Mouse (Mus musculus) intestine, embryonic 14.5 days (tissue): ENCODE measurements around the gene Pla2g4f. TPM values are rescaled to one million over a fixed set of nuclear protein-coding genes. Genes with fewer than 3 reads are reported as not detected.

Source experiments
- ATAC-seq: fragments of 200-750 bp; cut with Nextera tagmentation; replicated peaks from 2 replicates; pipeline ENCODE4 v1.8.0; 2017; ENCODE audit warnings: low read depth, moderate number of reproducible peaks, moderate TSS enrichment, moderate library complexity; ENCODE audit not compliant: low FRiP score, low TSS enrichment
- DNase-seq: peaks from one replicate; pipeline ENCODE4 v3.0.0-alpha.2; 2018; ENCODE audit warnings: low spot score
- H3K27ac ChIP-seq: fragments of 300-500 bp; sonication (generic); 2 replicates; pipeline ENCODE4 v1.5.1; 2014; ENCODE audit warnings: low read depth, mild to moderate bottlenecking, control low read depth
- H3K27me3 ChIP-seq: fragments of 300-500 bp; sonication (generic); replicated peaks from 2 replicates; pipeline ENCODE4 v1.6.1; 2014; ENCODE audit warnings: low read length, control low read depth; ENCODE audit not compliant: control insufficient read depth, insufficient read depth
- H3K36me3 ChIP-seq: fragments of 300-500 bp; sonication (generic); 2 replicates; pipeline ENCODE4 v1.6.1; 2014; ENCODE audit warnings: low read length, control low read depth; ENCODE audit not compliant: control insufficient read depth, insufficient read depth
- H3K4me1 ChIP-seq: fragments of 300-500 bp; sonication (generic); replicated peaks from 2 replicates; pipeline ENCODE4 v1.6.1; 2014; ENCODE audit warnings: low read length, control low read depth, mixed read lengths; ENCODE audit not compliant: control insufficient read depth, insufficient read depth
- H3K4me2 ChIP-seq: fragments of 300-500 bp; sonication (generic); 2 replicates; pipeline ENCODE4 v1.6.1; 2014; ENCODE audit warnings: low read length
- H3K4me3 ChIP-seq: fragments of 300-500 bp; sonication (generic); 2 replicates; pipeline ENCODE4 v1.5.1; 2014; ENCODE audit warnings: low read depth, low read length, control low read depth, mixed read lengths
- H3K9ac ChIP-seq: fragments of 300-500 bp; sonication (generic); 2 replicates; pipeline ENCODE4 v1.6.1; 2014; ENCODE audit warnings: mild to moderate bottlenecking, low read length
- H3K9me3 ChIP-seq: fragments of 300-500 bp; sonication (generic); 2 replicates; pipeline ENCODE4 v1.6.1; 2016; ENCODE audit warnings: low read length, control low read depth; ENCODE audit not compliant: control insufficient read depth
- WGBS: fragments of 180-500 bp; shearing (Covaris S2); extraction: QIAGEN DNeasy Blood & Tissue Kit; methylation state at CpG from one replicate; pipeline ENCODE4 v1.1.7; 2014; 5-methylcytosine and 5-hydroxymethylcytosine counted together
- polyA plus RNA-seq: library from polyadenylated mRNA; unstranded; fragments of >200 nt; fragmentation: Nextera tagmentation; extraction: Ambion mirVana; gene quantifications from 2 replicates; pipeline ENCODE4 v1.2.1, GENCODE M21; 2014

The Pla2g4f gene
- polyA plus RNA-seq = 0.11 and 0.27 TPM in 2 replicates

- no peak within 1 kb of the TSS for H3K4me3 ChIP-seq
- 40% methylated on average over 3 of the region's 3 CpGs for WGBS
- DNase-seq = no peak
- H3K27me3 ChIP-seq = no peaks in the 10 kb centered on the region
- no peak within 1 kb of the TSS for H3K9ac ChIP-seq
- no peaks in the 10 kb centered on the region for H3K9me3 ChIP-seq
- ATAC-seq = no peak
- no peaks in the 10 kb centered on the region for H3K4me1 ChIP-seq
- no peak within 1 kb of the TSS for H3K4me2 ChIP-seq
- H3K27ac ChIP-seq = no peak within 1 kb of the TSS
- peaks cover 27% of the 10 kb centered on the region for H3K36me3 ChIP-seq
These were observed at the start of gene Pla2g4f for GRCm38 (mm10) chr2:120313976-120314375. Gene Pla2g4f (minus strand): TSS chr2:120314165.

- DNase-seq = no peak
These were observed 46.5 kb upstream of the Pla2g4f start for GRCm38 (mm10) chr2:120360425-120360824.

GRCm38 (mm10) chr2:120352682-120353646 lies 39.0 kb upstream of the Pla2g4f start, which contains the start of gene Vps39:
Gene Vps39 (minus strand): TSS chr2:120353137.
- no peaks in the 10 kb centered on the region for H3K27me3 ChIP-seq
- DNase-seq (peak; percentile 92), ATAC-seq (peak; percentile 97)
- no peaks in the 10 kb centered on the region for H3K4me1 ChIP-seq
- H3K27ac ChIP-seq = peak within 1 kb of the TSS; percentile 69; the same call in 1 of the 2 replicates
- peak within 1 kb of the TSS; percentile 92 for H3K4me3 ChIP-seq
- peak within 1 kb of the TSS; percentile 82 for H3K9ac ChIP-seq
- WGBS = 12% methylated on average over 44 of the region's 44 CpGs
- H3K9me3 ChIP-seq = no peaks in the 10 kb centered on the region
- peaks cover 37% of the 10 kb centered on the region for H3K36me3 ChIP-seq
- peak within 1 kb of the TSS; percentile 72 for H3K4me2 ChIP-seq

More at GRCm38 (mm10) chr2:120360425-120360824, 46.5 kb upstream of the Pla2g4f start:
- ATAC-seq = no peak
- H3K4me1 ChIP-seq = no peaks in the 10 kb centered on the region
- no peak overlapping the region for H3K4me3 ChIP-seq
- H3K36me3 ChIP-seq = peaks cover 62% of the 10 kb centered on the region
- H3K27ac ChIP-seq = no peak overlapping the region
- H3K27me3 ChIP-seq = no peaks in the 10 kb centered on the region
- H3K9ac ChIP-seq = no peak overlapping the region
- no peaks in the 10 kb centered on the region for H3K9me3 ChIP-seq
- 50% methylated on average over 1 of the region's 1 CpGs for WGBS
- no peak overlapping the region for H3K4me2 ChIP-seq

GRCm38 (mm10) chr2:120351321-120351720 lies 37.4 kb upstream of the Pla2g4f start:
- no peak for DNase-seq
- H3K9me3 ChIP-seq = no peaks in the 10 kb centered on the region
- H3K36me3 ChIP-seq = peaks cover 41% of the 10 kb centered on the region
- no peaks in the 10 kb centered on the region for H3K4me1 ChIP-seq
- ATAC-seq = no peak
- H3K27me3 ChIP-seq = no peaks in the 10 kb centered on the region
- no peak overlapping the region for H3K27ac ChIP-seq
- no peak overlapping the region for H3K4me3 ChIP-seq
- H3K9ac ChIP-seq = no peak overlapping the region
- no peak overlapping the region for H3K4me2 ChIP-seq
- WGBS = 82% methylated on average over 5 of the region's 5 CpGs

GRCm38 (mm10) chr2:120348120-120348519 lies 34.2 kb upstream of the Pla2g4f start:
- no peak overlapping the region for H3K9ac ChIP-seq
- DNase-seq = no peak
- H3K27ac ChIP-seq = no peak overlapping the region
- peaks cover 48% of the 10 kb centered on the region for H3K36me3 ChIP-seq
- H3K27me3 ChIP-seq = no peaks in the 10 kb centered on the region
- WGBS = 87% methylated on average over 9 of the region's 9 CpGs
- H3K4me3 ChIP-seq = no peak overlapping the region
- no peaks in the 10 kb centered on the region for H3K9me3 ChIP-seq
- H3K4me1 ChIP-seq = no peaks in the 10 kb centered on the region
- ATAC-seq = no peak
- no peak overlapping the region for H3K4me2 ChIP-seq

- Histone ChIP-seq H3K27ac (no peak overlapping the region), H3K36me3 (peaks cover 76% of the 10 kb centered on the region)
- 91% methylated on average over 1 of the region's 1 CpGs for WGBS
These were observed 27.8 kb upstream of the Pla2g4f start for GRCm38 (mm10) chr2:120341741-120342140.

GRCm38 (mm10) chr2:120337886-120338285 lies 23.9 kb upstream of the Pla2g4f start:
- Histone ChIP-seq H3K4me2 (no peak overlapping the region), H3K27me3 (no peaks in the 10 kb centered on the region), H3K36me3 (peaks cover 62% of the 10 kb centered on the region), H3K9me3 (no peaks in the 10 kb centered on the region), H3K9ac (no peak overlapping the region), H3K27ac (no peak overlapping the region), H3K4me3 (no peak overlapping the region), H3K4me1 (no peaks in the 10 kb centered on the region)
- WGBS = 71% methylated on average over 2 of the region's 2 CpGs
- no peak for ATAC-seq
- no peak for DNase-seq

More at GRCm38 (mm10) chr2:120341741-120342140, 27.8 kb upstream of the Pla2g4f start:
- no peak overlapping the region for H3K4me2 ChIP-seq
- no peak for ATAC-seq
- H3K4me1 ChIP-seq = no peaks in the 10 kb centered on the region
- no peak overlapping the region for H3K4me3 ChIP-seq
- no peak overlapping the region for H3K9ac ChIP-seq
- no peak for DNase-seq
- no peaks in the 10 kb centered on the region for H3K9me3 ChIP-seq
- H3K27me3 ChIP-seq = no peaks in the 10 kb centered on the region

- peaks cover 71% of the 10 kb centered on the region for H3K36me3 ChIP-seq
- DNase-seq (no peak), ATAC-seq (no peak)
- no peaks in the 10 kb centered on the region for H3K9me3 ChIP-seq
- no peak overlapping the region for H3K27ac ChIP-seq
- no peaks in the 10 kb centered on the region for H3K27me3 ChIP-seq
- H3K9ac ChIP-seq = no peak overlapping the region
- H3K4me1 ChIP-seq = no peaks in the 10 kb centered on the region
- no peak overlapping the region for H3K4me3 ChIP-seq
- 88% methylated on average over 4 of the region's 4 CpGs for WGBS
- H3K4me2 ChIP-seq = no peak overlapping the region
These were observed 17.6 kb upstream of the Pla2g4f start for GRCm38 (mm10) chr2:120331575-120331974.
